Mouse (Mus musculus) megakaryocyte, embryonic 14.5 days (primary cell): ENCODE measurements around the gene Jmjd1c.

ENCODE experiments used
- FLI1 ChIP-seq: IDR thresholded peaks from 2 replicates; pipeline ENCODE4 v1.6.1; 2012; ENCODE audit warnings: low read length, inconsistent platforms, mixed read lengths
- GATA1 ChIP-seq: IDR thresholded peaks from 3 replicates; pipeline ENCODE4 v1.6.1; 2012; ENCODE audit warnings: mixed read lengths, low read length, inconsistent platforms, borderline replicate concordance

GRCm38 (mm10) chr10:67189057-67189456, 93.1 kb downstream of the Jmjd1c start:
- TF ChIP-seq GATA1 = no peak
- TF ChIP-seq FLI1 = no peak
